Mouse (Mus musculus) CH12.LX (cell line): ENCODE results near the gene Spata1. TPM values are rescaled to one million over a fixed set of nuclear protein-coding genes. Genes with fewer than 3 reads are reported as not detected.
A peak's percentile ranks its signal among the peaks of the same experiment; 100 is the strongest.

Source experiments
- DNase-seq: peaks from one replicate; pipeline ENCODE4 v3.0.0-alpha.2; 2013; ENCODE audit errors: extremely low read depth
- H3K27ac ChIP-seq: 2 replicates; pipeline ENCODE4 v1.5.1; 2012; ENCODE audit warnings: low read depth, mild to moderate bottlenecking, control low read depth, moderate library complexity; ENCODE audit not compliant: insufficient read depth
- H3K27me3 ChIP-seq: replicated peaks from 2 replicates; pipeline ENCODE3; 2012; ENCODE audit warnings: inconsistent platforms
- H3K36me3 ChIP-seq, 2 experiments: replicated peaks in 1 of 2; 2 replicates each; pipeline versions ENCODE3 to v1.6.1; 2012; ENCODE audit warnings: inconsistent platforms in 1 of 2, low read length in 1 of 2, mild to moderate bottlenecking in 1 of 2, mixed read lengths in 1 of 2, moderate library complexity in 1 of 2; ENCODE audit not compliant: control insufficient read depth in 1 of 2, insufficient read depth in 1 of 2
- H3K4me1 ChIP-seq, 2 experiments: 2 replicates each; pipeline ENCODE4 v1.6.1; 2012; ENCODE audit warnings: inconsistent platforms in 1 of 2, moderate library complexity in 1 of 2; ENCODE audit not compliant: insufficient read depth in 2 of 2, control insufficient read depth in 1 of 2
- H3K4me2 ChIP-seq: 2 replicates; pipeline ENCODE4 v1.6.1; 2012; ENCODE audit warnings: low read depth, mild to moderate bottlenecking, control low read depth; ENCODE audit not compliant: poor library complexity, insufficient read depth, severe bottlenecking
- H3K4me3 ChIP-seq, 3 experiments: fragments of 150-350 bp in 1 of 3; sonication (generic) in 1 of 3; replicated peaks in 1 of 3; 2 replicates each; pipeline versions ENCODE3 to v1.5.1; 2011 to 2012; ENCODE audit warnings: low read depth in 2 of 3, low read length in 2 of 3, mild to moderate bottlenecking in 2 of 3, moderate library complexity in 2 of 3, control low read depth in 1 of 3, improper control_type of control experiment in 1 of 3, inconsistent platforms in 1 of 3, mixed read lengths in 1 of 3; ENCODE audit not compliant: poor library complexity in 1 of 3
- H3K79me2 ChIP-seq: replicated peaks from 2 replicates; pipeline ENCODE4 v1.6.1; 2012; ENCODE audit warnings: mild to moderate bottlenecking, moderate library complexity; ENCODE audit not compliant: control insufficient read depth, poor library complexity, insufficient read depth, severe bottlenecking; ENCODE audit errors: extremely low read depth
- H3K9ac ChIP-seq: 2 replicates; pipeline ENCODE4 v1.6.1; 2012; ENCODE audit warnings: low read depth, mild to moderate bottlenecking, control low read depth, moderate library complexity; ENCODE audit not compliant: insufficient read depth
- H3K9me3 ChIP-seq: replicated peaks from 2 replicates; pipeline ENCODE3; 2012; ENCODE audit warnings: low read length, inconsistent platforms, mixed read lengths
- BHLHE40 ChIP-seq: IDR thresholded peaks from 2 replicates; pipeline ENCODE4 v1.6.1; 2011; ENCODE audit warnings: mild to moderate bottlenecking, low read depth, low read length, improper control_type of control experiment
- CHD1 ChIP-seq: IDR thresholded peaks from 2 replicates; pipeline ENCODE4 v1.6.1; 2012; ENCODE audit warnings: low read depth, low read length, improper control_type of control experiment, inconsistent platforms
- CHD2 ChIP-seq: IDR thresholded peaks from 2 replicates; pipeline ENCODE4 v1.6.1; 2011; ENCODE audit warnings: low read length, improper control_type of control experiment
- CTCF ChIP-seq, 2 experiments: IDR thresholded peaks in 1 of 2; conservative IDR thresholded peaks in 1 of 2; 2 replicates each; pipeline ENCODE4 v1.5.1; 2011 to 2012; ENCODE audit warnings: low read depth in 2 of 2, low read length in 2 of 2, improper control_type of control experiment in 1 of 2, inconsistent platforms in 1 of 2, mild to moderate bottlenecking in 1 of 2, moderate library complexity in 1 of 2
- E2F4 ChIP-seq: IDR thresholded peaks from 2 replicates; pipeline ENCODE4 v1.6.1; 2011; ENCODE audit warnings: low read depth, low read length, improper control_type of control experiment; ENCODE audit not compliant: insufficient replicate concordance
- ELF1 ChIP-seq: IDR thresholded peaks from 2 replicates; pipeline ENCODE4 v1.6.1; 2014; ENCODE audit warnings: low read depth, mild to moderate bottlenecking, inconsistent platforms, low read length, improper control_type of control experiment
- EP300 ChIP-seq: IDR thresholded peaks from 2 replicates; pipeline ENCODE4 v1.6.1; 2011; ENCODE audit warnings: low read length, improper control_type of control experiment
- ETS1 ChIP-seq: conservative IDR thresholded peaks from 2 replicates; pipeline ENCODE4 v1.6.1; 2012; ENCODE audit warnings: low read depth, mild to moderate bottlenecking, inconsistent platforms, low read length, improper control_type of control experiment, moderate library complexity
- GABPA ChIP-seq: IDR thresholded peaks from 2 replicates; pipeline ENCODE4 v1.6.1; 2012; ENCODE audit warnings: low read depth, low read length, improper control_type of control experiment, inconsistent platforms; ENCODE audit not compliant: insufficient replicate concordance
- HCFC1 ChIP-seq: IDR thresholded peaks from 2 replicates; pipeline ENCODE4 v1.6.1; 2012; ENCODE audit warnings: low read depth, mild to moderate bottlenecking, inconsistent platforms, low read length, improper control_type of control experiment
- IRF4 ChIP-seq: IDR thresholded peaks from 2 replicates; pipeline ENCODE4 v1.6.1; 2014; ENCODE audit warnings: low read depth, mild to moderate bottlenecking, inconsistent platforms, low read length, improper control_type of control experiment
- JUND ChIP-seq: conservative IDR thresholded peaks from 2 replicates; pipeline ENCODE4 v1.6.1; 2011; ENCODE audit warnings: low read depth, low read length, improper control_type of control experiment
- KAT2A ChIP-seq: IDR thresholded peaks from 2 replicates; pipeline ENCODE4 v1.6.1; 2012; ENCODE audit warnings: low read length, improper control_type of control experiment, inconsistent platforms; ENCODE audit not compliant: insufficient replicate concordance
- MAFK ChIP-seq: IDR thresholded peaks from 2 replicates; pipeline ENCODE4 v1.6.1; 2011; ENCODE audit warnings: low read length, improper control_type of control experiment; ENCODE audit not compliant: insufficient replicate concordance
- MAX ChIP-seq: IDR thresholded peaks from 2 replicates; pipeline ENCODE4 v1.6.1; 2011; ENCODE audit warnings: low read length, improper control_type of control experiment
- MEF2A ChIP-seq: IDR thresholded peaks from 2 replicates; pipeline ENCODE4 v1.6.1; 2014; ENCODE audit warnings: low read depth, mild to moderate bottlenecking, inconsistent platforms, low read length, improper control_type of control experiment, borderline replicate concordance
- MXI1 ChIP-seq: IDR thresholded peaks from 2 replicates; pipeline ENCODE4 v1.6.1; 2011; ENCODE audit warnings: mild to moderate bottlenecking, low read depth, low read length, improper control_type of control experiment
- MYC ChIP-seq: IDR thresholded peaks from 2 replicates; pipeline ENCODE4 v1.6.1; 2011; ENCODE audit warnings: low read depth, mild to moderate bottlenecking, improper control_type of control experiment, low read length
- NELFE ChIP-seq: IDR thresholded peaks from 2 replicates; pipeline ENCODE4 v1.6.1; 2011; ENCODE audit warnings: low read depth, low read length, improper control_type of control experiment
- NRF1 ChIP-seq: IDR thresholded peaks from 2 replicates; pipeline ENCODE4 v1.6.1; 2014; ENCODE audit warnings: low read depth, mild to moderate bottlenecking, inconsistent platforms, low read length, improper control_type of control experiment, moderate library complexity
- PAX5 ChIP-seq: IDR thresholded peaks from 2 replicates; pipeline ENCODE4 v1.6.1; 2012; ENCODE audit warnings: low read length, inconsistent platforms, mixed read lengths
- POLR2A ChIP-seq: IDR thresholded peaks from 2 replicates; pipeline ENCODE4 v1.6.1; 2011; ENCODE audit warnings: low read depth, mild to moderate bottlenecking, improper control_type of control experiment, low read length
- RAD21 ChIP-seq: IDR thresholded peaks from 2 replicates; pipeline ENCODE4 v1.6.1; 2011; ENCODE audit warnings: low read depth, mild to moderate bottlenecking, low read length, improper control_type of control experiment, moderate library complexity
- SMC3 ChIP-seq: IDR thresholded peaks from 2 replicates; pipeline ENCODE4 v1.6.1; 2011; ENCODE audit warnings: low read depth, low read length, improper control_type of control experiment
- TBP ChIP-seq: conservative IDR thresholded peaks from 2 replicates; pipeline ENCODE4 v1.6.1; 2011; ENCODE audit warnings: low read depth, low read length, improper control_type of control experiment
- TCF12 ChIP-seq: IDR thresholded peaks from 2 replicates; pipeline ENCODE4 v1.6.1; 2014; ENCODE audit warnings: low read depth, mild to moderate bottlenecking, inconsistent platforms, low read length, improper control_type of control experiment
- UBTF ChIP-seq: IDR thresholded peaks from 2 replicates; pipeline ENCODE4 v1.6.1; 2012; ENCODE audit warnings: low read depth, mild to moderate bottlenecking, inconsistent platforms, low read length, improper control_type of control experiment, moderate library complexity
- USF1 ChIP-seq: IDR thresholded peaks from 2 replicates; pipeline ENCODE4 v1.6.1; 2014; ENCODE audit warnings: low read depth, mild to moderate bottlenecking, inconsistent platforms, low read length, improper control_type of control experiment
- USF2 ChIP-seq: conservative IDR thresholded peaks from 2 replicates; pipeline ENCODE4 v1.6.1; 2011; ENCODE audit warnings: low read depth, low read length, improper control_type of control experiment
- ZC3H11A ChIP-seq: IDR thresholded peaks from 2 replicates; pipeline ENCODE4 v1.6.1; 2012; ENCODE audit warnings: low read depth, mild to moderate bottlenecking, inconsistent platforms, low read length, improper control_type of control experiment
- ZKSCAN1 ChIP-seq: IDR thresholded peaks from 2 replicates; pipeline ENCODE4 v1.6.1; 2012; ENCODE audit warnings: low read depth, inconsistent platforms, low read length, improper control_type of control experiment, borderline replicate concordance
- ZMIZ1 ChIP-seq: IDR thresholded peaks from 2 replicates; pipeline ENCODE4 v1.6.1; 2012; ENCODE audit warnings: low read depth, mild to moderate bottlenecking, inconsistent platforms, low read length, improper control_type of control experiment
- dilution Hi-C: fragments of 300-500 bp; cut with MboI; formaldehyde crosslinking; loops from 2 replicates; pipeline ENCODE4 v1.14.3; 2020; ENCODE audit warnings: low sequenced_read_pairs; ENCODE audit not compliant: extremely low pct_unique_long_range_greater_than_20kb, extremely low pct_ligation_motif_present
- in situ Hi-C: fragments of 300-500 bp; cut with MboI; formaldehyde crosslinking; loops from 3 replicates; pipeline ENCODE4 v1.14.3; 2019; ENCODE audit warnings: low sequenced_read_pairs, low pct_ligation_motif_present, low pct_unique_long_range_greater_than_20kb, mixed read lengths
- polyA plus RNA-seq: library from polyadenylated mRNA; unstranded; fragments of >175 nt; gene quantifications from 2 replicates; pipeline ENCODE4 v1.2.1, GENCODE M21; 2012; ENCODE audit warnings: low read depth; ENCODE audit not compliant: insufficient read length
- total RNA-seq, 2 experiments: library from RNA; depleted of rRNA; stranded (reverse); fragments of 300-350 nt in 1 of 2; fragments of >200 nt in 1 of 2; gene quantifications; 2 replicates each; pipeline ENCODE4 v1.2.3; 2012 to 2014

Spata1 gene
- total and polyA plus RNA-seq, 3 experiments: 1.4 to 2.9 (median 2.0) TPM

DNA sequence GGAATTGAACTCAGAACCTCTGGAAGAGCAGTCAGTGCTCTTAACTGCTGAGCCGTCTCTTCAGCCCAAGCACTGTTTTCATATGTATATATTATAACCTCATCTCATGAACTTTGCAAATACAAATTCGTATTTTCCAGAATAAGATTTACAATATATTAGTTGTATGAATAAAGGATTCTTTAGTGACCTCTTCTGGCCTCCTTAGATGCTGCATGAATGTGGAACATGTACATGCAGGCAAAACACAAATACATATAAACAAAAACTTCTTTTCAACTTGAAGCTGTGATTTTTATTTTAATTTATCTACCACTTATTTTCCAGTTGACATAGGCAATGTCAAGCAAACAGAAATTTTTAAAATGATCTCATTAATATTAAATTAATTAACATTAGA lies 17.5 kb downstream of the Spata1 start:
- Histone ChIP-seq H3K4me2 (no peak overlapping the region), H3K27me3 (no peaks in the 10 kb centered on the region), H3K36me3 (peaks cover 0 to 2% of the 10 kb centered on the region in 2 experiments), H3K79me2 (no peaks in the 10 kb centered on the region), H3K27ac (no peak overlapping the region), H3K4me3 (no peak overlapping the region), H3K9me3 (peaks cover 3% of the 10 kb centered on the region), H3K4me1 (no peaks in the 10 kb centered on the region), H3K9ac (no peak overlapping the region)
- TF ChIP-seq IRF4 (no peak), NRF1 (no peak), MAX (no peak), USF1 (no peak), ZKSCAN1 (no peak), GABPA (no peak), USF2 (no peak), MEF2A (no peak), NELFE (no peak), RAD21 (peak; percentile 50), CTCF (conservative IDR thresholded peaks at IDR 0.05 in 1 of 2, IDR thresholded peaks at IDR 0.05 in 1 of 2; ENCODE audit: low read depth in 2 of 2, low read length in 2 of 2) (peak in 1 of 2 experiments; percentile 65; a peak in 2 of 4 replicates), CHD1 (no peak), KAT2A (no peak), MYC (no peak), BHLHE40 (no peak), UBTF (no peak), HCFC1 (no peak), TCF12 (no peak), E2F4 (no peak), CHD2 (no peak), ZMIZ1 (no peak), SMC3 (peak; percentile 54), POLR2A (no peak), ETS1 (no peak), ZC3H11A (no peak)
- in situ Hi-C loops: no loop called here
- dilution Hi-C loops: no loop called here
- DNase-seq: no peak

DNA sequence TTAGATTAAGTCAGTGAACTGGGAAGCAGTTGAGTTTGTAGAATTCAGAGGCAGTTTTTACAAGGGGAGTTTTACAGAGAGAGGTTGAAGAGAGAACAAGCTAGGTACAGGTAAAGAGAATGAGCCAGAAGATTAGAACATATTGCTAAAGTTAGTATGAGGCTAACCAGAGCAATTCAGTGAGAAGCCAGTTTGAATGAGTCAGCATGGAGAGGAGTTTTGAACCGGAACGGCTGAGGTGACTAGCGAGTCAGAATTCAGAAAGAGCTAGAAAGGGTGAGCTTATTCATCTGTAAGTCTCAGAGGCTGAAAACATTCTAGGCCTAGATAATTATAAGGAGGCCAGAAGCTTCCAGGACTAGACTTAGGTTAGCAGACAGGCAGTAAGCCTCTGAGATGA lies 25.1 kb downstream of the Spata1 start:
- no peaks in the 10 kb centered on the region for H3K36me3 ChIP-seq
- peaks cover 2% of the 10 kb centered on the region for H3K9me3 ChIP-seq
- DNase-seq: peak; percentile 51
- H3K9ac ChIP-seq: no peak overlapping the region
- TF ChIP-seq MEF2A (no peak), MXI1 (no peak), TBP (no peak), PAX5 (no peak), BHLHE40 (no peak), NELFE (no peak), CHD2 (no peak), ELF1 (no peak), GABPA (no peak), SMC3 (no peak), EP300 (peak; percentile 21; the same call in 1 of the 2 replicates), ETS1 (no peak), UBTF (no peak), KAT2A (no peak), JUND (peak; percentile 21; the same call in 1 of the 2 replicates), MAFK (peak; percentile 57; the same call in 1 of the 2 replicates), ZC3H11A (no peak), E2F4 (no peak), NRF1 (no peak), ZMIZ1 (no peak)
- H3K4me1 ChIP-seq: peaks cover 0 to 9% of the 10 kb centered on the region in 2 experiments; a peak in 2 of 4 replicates
- no peaks in the 10 kb centered on the region for H3K79me2 ChIP-seq
- dilution Hi-C loops (no loop called here), in situ Hi-C loops (no loop called here)
- no peaks in the 10 kb centered on the region for H3K27me3 ChIP-seq
- H3K4me2 ChIP-seq: no peak overlapping the region
- no peak overlapping the region for H3K4me3 ChIP-seq
- no peak overlapping the region for H3K27ac ChIP-seq
